ENCODE assay signal across 16 mouse cellular contexts in genomic region chr14:46803259-46803658, GRCm38 (mm10).
"Had no signal": no experiment of that assay in that cellular context is flagged by ENCODE, and none has a peak within 500 bp of the region (broad histone marks: within the 10 kb centered on the region; RNA-seq: fewer than 3 reads in every experiment).

No protein-coding gene starts in this region.

- H3K9me3 ChIP-seq: liver, embryonic 15.5 days; lung, embryonic 15.5 days; megakaryocyte, embryonic 14.5 days; midbrain, embryonic 13.5 days; neural tube, embryonic 12.5 days had no signal

- H3K4me3 ChIP-seq: liver, embryonic 15.5 days; lung, embryonic 15.5 days; megakaryocyte, embryonic 14.5 days; midbrain, embryonic 13.5 days; neural tube, embryonic 12.5 days had no signal

- H3K4me1 ChIP-seq: lung, embryonic 15.5 days; midbrain, embryonic 13.5 days; neural tube, embryonic 12.5 days had no signal

- DNase-seq: liver, postnatal 0 days; lung, adult 2 months; lung, postnatal 14 days; right cerebral cortex, postnatal 25 days; right cerebral cortex, postnatal 4 days; spleen, adult 18-20 months; thymus, adult 2 months; thymus, postnatal 25 days; thymus, postnatal 4 days had no signal

- H3K27ac ChIP-seq: liver, embryonic 15.5 days; lung, embryonic 15.5 days; macrophage; midbrain, embryonic 13.5 days; neural tube, embryonic 12.5 days had no signal

- H3K27me3 ChIP-seq: liver, embryonic 15.5 days; lung, embryonic 15.5 days; megakaryocyte, embryonic 14.5 days; midbrain, embryonic 13.5 days; neural tube, embryonic 12.5 days had no signal

- H3K4me2 ChIP-seq: liver, embryonic 15.5 days; lung, embryonic 15.5 days; midbrain, embryonic 11.5 days; midbrain, embryonic 13.5 days; neural tube, embryonic 12.5 days had no signal

- H3K9ac ChIP-seq: liver, embryonic 15.5 days; liver, postnatal 0 days; lung, embryonic 15.5 days; midbrain, embryonic 13.5 days; neural tube, embryonic 12.5 days had no signal

- ATAC-seq: liver, postnatal 0 days; midbrain, embryonic 13.5 days had no signal
